Mouse (Mus musculus): ENCODE measurements around the gene Serpina3f. TPM values are rescaled to one million over a fixed set of nuclear protein-coding genes. Genes with fewer than 3 reads are reported as not detected.
A peak's percentile ranks its signal among the peaks of the same experiment; 100 is the strongest.

Gene Serpina3f
- total and polyA plus RNA-seq, 3 experiments: 0.35 to 0.51 TPM; not detected in 1

DNA sequence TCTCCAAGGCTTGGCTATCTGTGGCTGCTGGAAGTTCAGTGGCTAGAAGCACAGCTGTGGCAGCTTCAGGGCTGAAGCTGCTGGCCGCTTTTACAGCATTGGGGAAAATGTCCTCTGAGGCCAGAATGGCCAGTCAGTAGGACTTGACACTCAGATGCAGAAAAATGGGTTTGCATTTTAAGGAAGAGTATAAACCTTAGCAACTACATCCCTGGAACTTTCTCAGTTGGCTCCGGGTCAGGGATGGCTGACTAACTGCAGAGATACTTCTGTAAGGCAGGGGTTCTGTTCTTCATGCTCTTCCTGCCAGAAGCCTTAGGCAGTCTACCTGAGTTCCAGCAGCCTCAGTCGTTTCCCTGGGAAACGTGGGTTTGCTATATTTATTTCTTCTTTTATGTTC lies 29.3 kb upstream of the Serpina3f start:
- Histone ChIP-seq H3K79me2 (replicated peaks; ENCODE audit: control insufficient read depth, extremely low read depth, insufficient read depth, poor library complexity, severe bottlenecking) (no peaks in the 10 kb centered on the region), H3K4me1 (ENCODE audit: control insufficient read depth in 1 of 2, insufficient read depth in 2 of 2) (peaks cover 10 to 13% of the 10 kb centered on the region in 2 experiments), H3K4me3 (replicated peaks in 1 of 3; ENCODE audit: low read depth in 2 of 3, low read length in 2 of 3, poor library complexity in 1 of 3) (no peak overlapping the region), H3K9me3 (replicated peaks; ENCODE audit: low read length) (no peaks in the 10 kb centered on the region), H3K36me3 (replicated peaks in 1 of 2; ENCODE audit: control insufficient read depth in 1 of 2, insufficient read depth in 1 of 2, low read length in 1 of 2) (no peaks in the 10 kb centered on the region), H3K9ac (ENCODE audit: insufficient read depth, low read depth) (no peak overlapping the region), H3K27ac (ENCODE audit: insufficient read depth, low read depth) (no peak overlapping the region), H3K4me2 (ENCODE audit: insufficient read depth, low read depth, poor library complexity, severe bottlenecking) (no peak overlapping the region), H3K27me3 (replicated peaks) (peaks cover 2% of the 10 kb centered on the region)
- dilution Hi-C loops (cut with MboI; ENCODE audit: extremely low pct_ligation_motif_present, extremely low pct_unique_long_range_greater_than_20kb, low sequenced_read_pairs) (no loop called here), in situ Hi-C loops (cut with MboI; ENCODE audit: low pct_ligation_motif_present, low pct_unique_long_range_greater_than_20kb, low sequenced_read_pairs) (no loop called here)
- TF ChIP-seq MAZ (IDR thresholded peaks at IDR 0.05; ENCODE audit: low read depth, low read length): no peak
- no peak for TF ChIP-seq POLR2A (IDR thresholded peaks at IDR 0.05; ENCODE audit: low read depth, low read length)
- TF ChIP-seq USF2 (conservative IDR thresholded peaks at IDR 0.05; ENCODE audit: low read depth, low read length): no peak
- TF ChIP-seq TBP (conservative IDR thresholded peaks at IDR 0.05; ENCODE audit: low read depth, low read length): no peak
- no peak for TF ChIP-seq ZKSCAN1 (IDR thresholded peaks at IDR 0.05; ENCODE audit: borderline replicate concordance, low read depth, low read length)
- TF ChIP-seq BHLHE40 (IDR thresholded peaks at IDR 0.05; ENCODE audit: low read depth, low read length): no peak
- no peak for TF ChIP-seq EP300 (IDR thresholded peaks at IDR 0.05; ENCODE audit: low read length)
- TF ChIP-seq MXI1 (IDR thresholded peaks at IDR 0.05; ENCODE audit: low read depth, low read length): no peak
- no peak for TF ChIP-seq MAX (IDR thresholded peaks at IDR 0.05; ENCODE audit: low read length)
- TF ChIP-seq E2F4 (IDR thresholded peaks at IDR 0.05; ENCODE audit: insufficient replicate concordance, low read depth, low read length): no peak
- no peak for TF ChIP-seq CHD1 (IDR thresholded peaks at IDR 0.05; ENCODE audit: low read depth, low read length)
- TF ChIP-seq ELF1 (IDR thresholded peaks at IDR 0.05; ENCODE audit: low read depth, low read length): no peak
- no peak for TF ChIP-seq ZMIZ1 (IDR thresholded peaks at IDR 0.05; ENCODE audit: low read depth, low read length)
- no peak for TF ChIP-seq USF1 (IDR thresholded peaks at IDR 0.05; ENCODE audit: low read depth, low read length)
- no peak for TF ChIP-seq NELFE (IDR thresholded peaks at IDR 0.05; ENCODE audit: low read depth, low read length)
- no peak for TF ChIP-seq RAD21 (IDR thresholded peaks at IDR 0.05; ENCODE audit: low read depth, low read length)
- DNase-seq (ENCODE audit: extremely low read depth): no peak

DNA sequence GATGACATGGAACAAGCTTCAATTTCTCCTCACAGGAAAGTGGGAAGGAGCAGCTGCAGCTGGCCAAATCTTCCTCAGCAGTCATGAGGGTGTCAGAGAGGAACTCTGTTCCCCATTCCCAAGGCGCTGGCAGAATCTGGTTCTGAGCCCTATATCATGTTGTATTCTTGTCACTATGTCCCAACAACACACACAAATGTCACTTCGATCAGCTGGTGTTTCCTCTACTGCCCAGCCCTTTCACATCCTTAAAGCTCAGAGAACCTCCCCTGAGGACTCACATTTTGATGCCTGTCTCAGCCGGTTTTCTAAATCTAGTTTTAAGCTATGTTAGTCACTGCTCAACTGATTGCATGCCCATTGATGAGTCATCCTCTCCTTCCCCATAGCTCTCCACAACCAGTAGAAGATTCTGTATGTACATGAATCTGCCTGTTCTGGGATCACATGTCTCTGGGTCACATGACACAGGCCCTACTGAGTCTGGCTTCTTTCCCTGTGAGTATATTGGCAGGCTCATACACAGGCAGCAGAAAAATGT lies 28.2 kb upstream of the Serpina3f start:
- Histone ChIP-seq H3K4me2 (ENCODE audit: insufficient read depth, low read depth, poor library complexity, severe bottlenecking) (no peak overlapping the region), H3K9ac (ENCODE audit: insufficient read depth, low read depth) (no peak overlapping the region), H3K9me3 (replicated peaks; ENCODE audit: low read length) (no peaks in the 10 kb centered on the region), H3K4me3 (replicated peaks in 1 of 3; ENCODE audit: low read depth in 2 of 3, low read length in 2 of 3, poor library complexity in 1 of 3) (no peak overlapping the region), H3K4me1 (ENCODE audit: control insufficient read depth in 1 of 2, insufficient read depth in 2 of 2) (peaks cover 10 to 13% of the 10 kb centered on the region in 2 experiments), H3K36me3 (replicated peaks in 1 of 2; ENCODE audit: control insufficient read depth in 1 of 2, insufficient read depth in 1 of 2, low read length in 1 of 2) (no peaks in the 10 kb centered on the region), H3K79me2 (replicated peaks; ENCODE audit: control insufficient read depth, extremely low read depth, insufficient read depth, poor library complexity, severe bottlenecking) (no peaks in the 10 kb centered on the region), H3K27ac (ENCODE audit: insufficient read depth, low read depth) (no peak overlapping the region), H3K27me3 (replicated peaks) (peaks cover 2% of the 10 kb centered on the region)
- peak; percentile 56 for DNase-seq (ENCODE audit: extremely low read depth)
- dilution Hi-C loops (cut with MboI; ENCODE audit: extremely low pct_ligation_motif_present, extremely low pct_unique_long_range_greater_than_20kb, low sequenced_read_pairs): no loop called here
- peak; percentile 75 for TF ChIP-seq USF2 (conservative IDR thresholded peaks at IDR 0.05; ENCODE audit: low read depth, low read length)
- TF ChIP-seq IRF4 (IDR thresholded peaks at IDR 0.05; ENCODE audit: low read depth, low read length): no peak
- TF ChIP-seq MXI1 (IDR thresholded peaks at IDR 0.05; ENCODE audit: low read depth, low read length): no peak
- TF ChIP-seq RCOR1 (conservative IDR thresholded peaks at IDR 0.05; ENCODE audit: low read depth, low read length): no peak
- TF ChIP-seq ZMIZ1 (IDR thresholded peaks at IDR 0.05; ENCODE audit: low read depth, low read length): no peak
- TF ChIP-seq ZC3H11A (IDR thresholded peaks at IDR 0.05; ENCODE audit: low read depth, low read length): no peak
- no peak for TF ChIP-seq BHLHE40 (IDR thresholded peaks at IDR 0.05; ENCODE audit: low read depth, low read length)
- TF ChIP-seq ZKSCAN1 (IDR thresholded peaks at IDR 0.05; ENCODE audit: borderline replicate concordance, low read depth, low read length): no peak
- no peak for TF ChIP-seq CHD2 (IDR thresholded peaks at IDR 0.05; ENCODE audit: low read length)
- TF ChIP-seq CHD1 (IDR thresholded peaks at IDR 0.05; ENCODE audit: low read depth, low read length): no peak
- TF ChIP-seq ETS1 (conservative IDR thresholded peaks at IDR 0.05; ENCODE audit: low read depth, low read length): peak; percentile 48
- TF ChIP-seq MYC (IDR thresholded peaks at IDR 0.05; ENCODE audit: low read depth, low read length): no peak
- no peak for TF ChIP-seq HCFC1 (IDR thresholded peaks at IDR 0.05; ENCODE audit: low read depth, low read length)
- no peak for TF ChIP-seq MAZ (IDR thresholded peaks at IDR 0.05; ENCODE audit: low read depth, low read length)
- TF ChIP-seq POLR2AphosphoS2 (IDR thresholded peaks at IDR 0.05; ENCODE audit: low read depth, low read length): no peak
- TF ChIP-seq NRF1 (IDR thresholded peaks at IDR 0.05; ENCODE audit: low read depth, low read length): no peak
- TF ChIP-seq USF1 (IDR thresholded peaks at IDR 0.05; ENCODE audit: low read depth, low read length): peak; percentile 67
- in situ Hi-C loops (cut with MboI; ENCODE audit: low pct_ligation_motif_present, low pct_unique_long_range_greater_than_20kb, low sequenced_read_pairs): no loop called here

All from CH12.LX (cell line).